Mouse (Mus musculus) embryonic fibroblast, embryonic 13.5 days (primary cell): ENCODE measurements around the gene Gm2016.
"Not testable (repeated sequence)": the region's sequence is repeated elsewhere in the genome, so short reads cannot be mapped to it uniquely, and the experiment has no call there.

Experiments used
- CTCF ChIP-seq: IDR thresholded peaks from 2 replicates; pipeline ENCODE4 v1.5.1; 2011; ENCODE audit warnings: mild to moderate bottlenecking, control low read depth, low read length, moderate library complexity, borderline replicate concordance; ENCODE audit not compliant: insufficient read depth
- POLR2A ChIP-seq: IDR thresholded peaks from 2 replicates; pipeline ENCODE4 v1.6.1; 2011; ENCODE audit warnings: low read depth, mild to moderate bottlenecking, control low read depth, low read length, moderate library complexity

DNA sequence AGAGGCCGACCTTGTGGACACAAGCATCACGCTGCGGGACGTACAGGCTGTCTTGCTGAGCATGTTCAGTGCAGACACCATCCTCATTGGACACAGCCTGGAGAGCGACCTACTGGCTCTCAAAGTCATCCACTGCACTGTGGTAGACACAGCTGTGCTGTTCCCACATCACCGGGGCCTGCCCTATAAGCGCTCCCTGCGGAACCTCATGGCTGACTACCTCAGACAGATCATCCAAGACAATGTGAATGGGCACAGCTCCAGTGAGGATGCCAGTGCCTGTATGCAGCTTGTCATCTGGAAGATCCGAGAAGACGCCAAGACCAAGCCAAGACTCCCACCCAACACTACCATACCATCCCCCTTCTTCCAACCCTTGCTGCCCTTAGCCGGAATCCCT, 10.2 kb upstream of the Gm2016 start:
- TF ChIP-seq POLR2A, CTCF: not testable (repeated sequence)
